Mouse (Mus musculus): Measurements from ENCODE around the gene Gm28048.

DNA sequence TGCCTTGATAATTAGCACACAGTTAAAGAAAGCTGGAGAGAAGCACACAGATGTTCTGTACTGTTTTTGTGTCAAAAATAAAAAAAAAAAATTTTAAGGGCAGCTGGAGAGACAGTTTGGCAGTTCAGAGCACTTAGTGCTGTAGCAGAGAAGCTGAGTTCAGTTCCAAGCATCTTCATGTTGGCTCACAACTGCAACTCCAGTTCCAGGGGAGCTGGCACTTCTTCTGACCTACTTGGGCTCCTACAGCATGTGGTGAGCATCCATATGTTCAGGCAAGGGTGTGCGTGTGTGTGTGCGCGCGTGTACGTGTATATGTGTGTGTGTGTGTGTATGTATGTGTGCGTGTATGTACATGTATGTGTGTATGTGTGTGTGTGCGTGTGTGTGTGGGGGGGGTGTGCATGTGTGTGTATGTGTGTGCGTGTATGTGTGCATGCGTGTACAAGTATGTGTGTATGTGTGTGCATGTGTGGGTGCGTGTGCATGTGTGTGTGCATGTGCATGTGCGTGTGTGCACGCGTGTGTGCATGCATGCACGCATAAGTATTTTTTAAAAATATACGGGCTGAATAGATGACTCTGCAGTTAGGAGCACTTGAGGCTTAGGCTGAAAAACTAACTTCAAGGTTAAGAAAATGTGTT is 152.8 kb downstream of the Gm28048 start:
- TF ChIP-seq CTCF (IDR thresholded peaks at IDR 0.05; ENCODE audit: extremely low read depth, insufficient read depth, insufficient read length, insufficient replicate concordance) = no peak
- TF ChIP-seq POLR2A (IDR thresholded peaks at IDR 0.05; ENCODE audit: low read depth, low read length) = no peak
